Mouse (Mus musculus) CD8-positive naive resting alpha-beta T cell, adult 2 months (primary cell): ENCODE data around the gene Gm5148.

Source experiments
- DNase-seq, 2 experiments: peaks; one replicate each; pipeline ENCODE4 v3.0.0; 2022; ENCODE audit warnings: low read depth in 2 of 2, low spot score in 2 of 2

Gene Gm5148

DNA sequence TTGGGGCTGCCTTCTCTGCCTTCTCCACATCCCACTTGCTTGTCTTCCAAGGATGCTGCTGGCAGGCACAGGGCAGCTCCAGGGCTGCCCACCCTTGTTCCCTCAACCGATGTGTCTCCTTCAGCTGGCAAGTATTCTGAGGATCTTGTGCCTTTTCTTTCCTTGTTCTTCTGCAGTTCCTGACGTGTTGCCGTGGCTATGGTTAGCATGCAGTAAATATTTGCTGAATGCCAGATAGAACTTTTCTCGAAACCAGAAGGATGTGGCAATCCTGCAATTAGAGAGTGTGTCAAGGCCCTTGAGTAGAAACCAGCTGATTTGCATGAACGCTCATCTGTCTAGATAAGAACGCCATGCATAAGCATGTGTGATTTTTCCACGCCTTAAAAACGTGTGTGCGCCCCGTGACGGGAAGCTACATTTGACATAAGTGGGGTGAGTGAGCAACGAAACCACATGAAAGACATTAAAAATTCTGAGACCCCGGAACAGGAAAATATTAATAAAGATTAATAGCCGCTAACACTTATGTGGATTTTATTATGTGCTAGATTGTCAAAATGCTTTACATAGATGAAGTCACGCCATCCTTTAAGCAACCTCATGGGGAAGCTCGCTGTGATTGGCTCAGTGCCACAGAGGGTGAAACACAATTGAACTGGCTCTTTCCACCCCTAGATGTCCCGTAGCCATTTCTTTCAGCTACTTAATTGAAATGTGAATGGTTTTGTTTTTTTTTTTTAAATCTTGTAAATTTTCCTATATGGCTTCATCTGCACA lies 14.1 kb upstream of the Gm5148 start:
- no peak for DNase-seq

DNA sequence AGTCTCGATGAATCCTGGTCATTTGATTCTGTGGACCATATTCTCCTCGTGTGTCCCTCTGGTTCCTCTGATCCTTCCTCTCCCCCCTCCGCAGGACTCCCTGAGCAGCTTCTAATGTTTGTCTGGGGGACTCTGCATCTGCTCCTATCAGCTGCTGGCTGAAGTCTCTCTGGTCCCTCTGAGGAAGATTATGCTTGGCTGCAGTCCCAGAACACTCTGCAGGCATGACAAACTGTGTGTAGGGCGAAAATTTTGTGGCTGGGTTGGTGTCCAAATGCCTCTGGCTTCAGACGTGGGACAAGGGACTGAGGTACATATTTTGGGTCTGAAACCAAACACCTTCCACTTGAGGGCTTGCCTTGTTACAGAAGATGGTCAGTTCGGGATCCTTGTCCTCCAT lies 13.1 kb upstream of the Gm5148 start:
- no peak for DNase-seq

DNA sequence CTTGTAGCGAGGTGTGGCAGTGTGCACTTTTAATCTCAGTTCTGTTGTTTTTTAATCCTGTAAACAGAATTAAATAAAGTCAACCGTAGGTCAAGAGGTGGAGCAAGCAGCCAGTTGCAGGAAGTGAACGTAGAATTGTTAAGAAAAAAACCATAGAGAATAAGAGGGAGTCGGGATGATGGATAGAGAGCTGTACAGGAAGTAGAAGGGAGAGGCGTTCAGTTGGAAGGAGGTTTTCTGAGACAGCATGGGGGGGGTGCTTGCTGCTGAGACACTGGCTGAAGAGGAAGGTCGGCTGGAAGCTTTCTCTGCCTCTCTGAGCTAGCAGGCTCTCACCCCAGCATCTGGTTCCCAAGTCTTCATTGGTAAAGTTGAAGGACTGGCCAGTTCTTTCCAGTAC lies 10.9 kb upstream of the Gm5148 start:
- no peak for DNase-seq

DNA sequence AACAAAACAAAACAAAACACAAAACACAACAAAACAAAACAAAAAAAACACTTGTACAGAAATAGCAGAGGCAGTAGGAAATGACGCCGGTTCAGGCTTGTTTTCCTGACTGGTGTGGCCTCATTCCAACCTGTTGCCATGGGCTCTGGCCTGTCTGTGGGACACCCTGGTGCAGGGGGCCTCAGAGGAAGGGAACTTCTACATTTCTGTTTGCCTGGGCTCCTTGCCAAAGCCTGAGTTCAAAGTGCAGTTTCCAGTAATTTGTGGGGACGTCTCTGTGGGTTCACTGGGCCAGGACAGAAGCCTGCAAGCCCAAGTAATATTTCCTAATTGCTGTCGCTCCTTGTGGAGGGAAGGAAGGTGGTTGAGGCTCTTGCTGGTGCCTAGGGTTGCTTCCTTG lies 4.9 kb upstream of the Gm5148 start:
- no peak for DNase-seq

DNA sequence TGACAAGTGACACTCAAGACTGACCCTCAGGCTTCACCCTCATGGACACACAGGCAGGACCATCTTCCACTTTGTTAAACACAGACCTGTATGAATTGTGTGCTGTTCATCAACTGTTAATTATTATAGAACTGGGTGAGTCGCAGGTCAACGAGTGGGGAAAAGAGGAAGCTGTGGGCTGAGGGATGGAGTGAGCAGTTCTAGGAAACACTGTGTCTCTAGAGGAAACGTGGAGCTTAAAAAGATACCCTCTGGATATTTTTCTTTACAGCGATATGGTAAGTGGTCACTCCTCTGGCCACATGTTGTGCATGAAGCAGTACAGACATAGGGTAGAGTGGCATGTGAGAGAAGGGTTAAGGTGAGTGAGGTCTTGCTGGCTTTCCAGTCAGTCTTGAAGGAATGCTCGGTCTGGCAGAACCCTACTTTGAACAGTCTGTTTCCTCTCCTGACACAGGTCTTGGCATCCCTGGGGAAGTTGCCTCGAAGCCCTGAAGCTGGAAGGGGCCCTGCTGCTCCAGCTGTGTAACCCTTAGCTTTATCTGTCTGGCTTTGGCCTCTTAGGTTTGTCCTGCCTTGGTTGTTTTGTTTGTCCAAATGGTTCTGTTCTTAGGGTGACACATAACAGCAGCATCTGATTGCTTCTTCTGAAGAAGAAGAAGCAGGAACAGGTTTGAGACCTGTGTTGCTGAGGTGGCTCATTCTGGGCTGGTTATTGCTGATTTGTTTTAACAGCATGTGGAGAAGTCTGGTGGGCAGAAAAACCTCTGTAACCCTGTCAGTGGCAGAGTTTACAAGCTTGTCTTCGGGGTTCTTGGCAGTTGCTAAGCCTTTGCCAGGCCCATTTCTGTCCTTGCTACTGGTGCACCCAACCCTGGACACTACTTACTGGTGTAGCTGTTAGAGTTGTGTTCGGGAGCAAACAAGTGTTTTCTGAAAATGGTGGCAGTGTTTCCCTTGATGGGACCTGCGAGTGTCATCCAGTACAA lies 4.1 kb upstream of the Gm5148 start:
- no peak for DNase-seq

DNA sequence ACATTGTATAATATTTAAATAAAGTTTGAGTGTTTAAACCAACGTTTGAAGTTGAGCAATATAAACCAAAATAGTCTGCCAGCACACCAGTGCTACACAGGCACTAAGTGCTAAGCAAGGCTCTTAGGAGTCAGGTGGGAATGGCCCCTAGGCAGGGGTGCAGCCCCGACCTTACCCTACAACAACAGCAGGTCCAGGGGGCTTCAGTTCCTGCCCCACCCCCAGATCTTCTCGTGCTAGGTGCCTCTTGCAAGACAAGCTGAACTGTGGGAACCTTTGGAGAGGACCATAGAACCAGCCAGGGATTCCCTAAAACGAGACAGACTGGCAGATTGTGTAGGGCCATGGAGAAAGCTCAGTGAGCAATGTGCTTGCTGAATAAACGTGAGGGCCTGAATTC lies 3.1 kb upstream of the Gm5148 start:
- DNase-seq: no peak

DNA sequence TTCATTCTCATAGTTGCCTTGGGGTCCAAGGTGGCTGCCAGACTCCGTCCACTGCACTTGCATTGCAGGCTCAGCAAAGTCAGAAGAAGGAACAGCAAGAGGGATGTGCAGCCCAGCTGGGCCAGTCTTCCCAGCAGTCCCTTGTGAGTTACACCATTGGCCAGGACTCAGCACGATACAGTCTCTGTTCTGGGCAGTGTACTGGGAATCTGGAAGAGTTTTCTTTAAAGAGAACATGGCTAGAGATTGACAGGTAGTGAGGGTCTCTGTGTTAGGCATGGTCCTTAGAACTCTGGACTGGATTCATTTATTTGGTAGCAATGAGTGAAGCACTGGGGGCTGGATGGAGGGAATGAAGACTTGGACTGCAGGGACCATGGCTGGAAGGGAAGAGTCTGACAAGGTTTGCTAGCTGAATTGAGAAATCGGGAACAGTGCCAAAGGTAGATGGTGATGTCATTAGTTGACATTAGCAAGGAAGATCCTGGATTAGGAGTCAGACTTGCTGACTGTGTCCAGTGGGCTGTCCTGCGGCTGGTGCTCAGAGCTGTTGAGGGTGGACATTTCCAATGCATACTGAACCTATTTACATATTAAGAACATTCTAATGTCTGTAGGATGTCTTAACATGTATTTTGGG lies 2.3 kb upstream of the Gm5148 start:
- no peak for DNase-seq

DNA sequence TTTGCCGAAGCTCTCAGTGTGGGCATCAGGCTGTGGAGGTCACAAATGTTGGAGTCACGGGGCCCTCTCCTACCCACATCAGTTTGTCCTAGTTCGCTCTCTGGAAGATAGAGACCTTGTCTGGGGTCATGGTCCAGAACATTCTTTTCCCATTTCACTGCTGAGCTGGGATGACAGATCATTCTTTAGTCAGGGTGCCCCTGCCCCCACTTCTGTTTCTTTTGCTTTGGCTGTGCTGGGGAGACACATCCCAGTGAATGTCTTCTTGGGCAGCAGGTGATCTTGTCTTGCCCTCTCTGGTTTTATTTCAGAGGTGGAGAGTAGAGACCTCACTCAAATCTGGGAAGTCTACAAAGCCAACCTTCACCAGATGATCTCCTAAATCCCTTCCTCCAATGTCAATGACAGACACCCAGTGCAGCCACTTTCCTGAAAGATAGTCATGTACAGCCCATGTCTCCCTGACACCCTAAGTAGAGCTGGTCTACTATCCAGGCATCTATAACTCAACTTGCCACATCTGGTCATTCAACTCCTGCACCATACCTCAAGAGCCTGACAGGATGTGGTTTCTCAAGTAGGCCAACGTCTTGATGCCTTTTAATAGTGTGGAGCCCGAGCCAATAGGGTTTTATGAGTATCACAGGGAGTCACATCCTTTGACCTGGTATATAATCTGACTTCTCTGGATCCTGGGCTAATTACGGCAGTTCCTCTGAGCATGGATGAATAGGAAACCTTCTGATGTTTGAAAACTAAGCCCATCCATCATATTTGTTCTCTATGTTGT lies 851 bp upstream of the Gm5148 start:
- no peak for DNase-seq

DNA sequence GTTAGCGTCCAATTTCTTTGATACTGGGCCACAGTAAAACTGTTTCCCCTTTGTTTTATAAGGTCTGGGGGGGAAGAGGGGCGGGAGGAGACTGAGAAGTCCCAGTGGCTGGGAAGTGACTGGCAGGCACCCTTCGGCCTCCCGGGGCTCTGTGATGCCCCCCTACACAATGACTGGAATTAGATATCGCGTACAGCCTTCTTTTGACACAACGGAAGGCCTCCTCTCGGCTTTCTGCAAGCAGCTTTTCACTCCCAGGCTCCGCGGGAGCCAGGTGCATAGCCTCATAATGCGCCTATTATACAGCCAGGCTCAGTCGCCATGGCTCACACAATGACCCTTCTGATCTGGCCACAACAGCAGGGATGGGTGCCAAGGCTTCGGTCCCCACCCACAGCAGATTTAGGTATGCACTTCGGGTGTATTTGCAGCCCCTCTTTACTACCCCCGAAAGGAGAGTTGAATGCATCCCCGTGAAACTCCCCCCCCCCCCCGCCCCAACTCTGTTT lies 574 bp downstream of the Gm5148 start:
- DNase-seq: no peak

DNA sequence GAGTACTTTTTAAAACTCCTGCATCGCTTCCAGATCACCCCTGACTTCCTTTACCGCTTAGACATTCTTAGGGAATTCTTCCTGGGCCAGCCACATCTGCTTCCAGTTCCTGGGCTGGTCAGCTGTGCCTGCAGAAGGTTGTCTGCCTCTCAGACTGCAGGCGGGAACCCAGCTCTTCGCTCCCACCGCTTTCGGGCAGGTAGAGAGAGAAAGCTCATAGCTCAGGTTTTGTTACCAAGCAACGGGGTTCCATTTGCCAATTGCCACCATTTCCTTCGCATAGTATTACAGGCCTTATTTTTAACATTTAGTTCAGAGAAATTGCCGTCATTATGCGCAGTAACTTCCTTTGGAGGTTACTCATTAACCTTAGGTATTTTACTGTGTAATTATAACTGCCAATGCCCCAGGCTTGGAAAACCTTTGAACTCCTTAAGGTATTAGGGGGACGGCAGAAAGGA lies 1.2 kb downstream of the Gm5148 start:
- DNase-seq: no peak

DNA sequence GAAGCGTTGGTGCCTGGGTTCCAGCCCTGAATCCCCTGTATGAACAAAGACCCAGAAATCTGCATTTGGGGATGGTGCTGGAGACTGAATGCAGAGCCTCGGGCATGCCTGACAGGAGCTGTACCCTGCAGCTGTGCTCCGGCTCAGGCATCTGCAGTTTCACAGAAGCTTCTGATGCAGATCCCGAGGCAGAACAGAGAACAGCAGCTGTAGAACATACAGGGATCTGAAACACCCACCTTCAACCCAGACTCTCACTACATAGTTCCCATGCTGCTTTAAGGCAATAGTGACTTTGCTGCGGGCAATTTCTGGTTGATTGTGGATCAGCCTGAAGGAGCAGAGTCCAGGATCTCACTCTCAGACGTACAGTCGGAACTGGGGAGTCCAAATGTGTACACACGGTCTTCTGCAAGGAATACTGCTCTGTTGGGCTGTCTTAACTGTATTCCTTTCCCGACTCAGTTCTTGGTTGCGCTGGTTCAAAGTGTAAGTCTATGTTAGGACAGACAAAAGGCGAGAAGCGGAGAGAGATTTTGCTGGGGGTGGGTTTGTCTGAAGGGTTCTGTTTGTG lies 1.7 kb downstream of the Gm5148 start:
- no peak for DNase-seq

DNA sequence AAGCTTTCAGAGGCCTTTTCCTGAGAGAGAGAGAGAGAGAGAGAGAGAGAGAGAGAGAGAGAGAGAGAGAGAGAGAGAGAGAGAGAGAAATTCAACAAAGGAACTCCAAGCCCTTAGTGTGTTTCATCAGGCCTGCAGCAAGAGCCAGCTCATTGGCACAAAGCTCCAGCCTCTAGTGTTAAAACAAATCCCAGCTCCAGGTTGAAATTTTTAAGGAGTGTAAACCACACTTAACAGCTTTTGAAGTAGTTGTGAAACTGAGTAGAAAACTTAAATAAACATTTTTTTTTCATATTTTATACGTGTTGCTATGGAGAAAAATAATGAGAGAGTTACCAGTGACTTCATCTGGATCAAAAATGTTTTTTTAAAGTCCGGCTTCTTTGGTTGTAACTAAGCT lies 7.3 kb downstream of the Gm5148 start:
- no peak for DNase-seq

DNA sequence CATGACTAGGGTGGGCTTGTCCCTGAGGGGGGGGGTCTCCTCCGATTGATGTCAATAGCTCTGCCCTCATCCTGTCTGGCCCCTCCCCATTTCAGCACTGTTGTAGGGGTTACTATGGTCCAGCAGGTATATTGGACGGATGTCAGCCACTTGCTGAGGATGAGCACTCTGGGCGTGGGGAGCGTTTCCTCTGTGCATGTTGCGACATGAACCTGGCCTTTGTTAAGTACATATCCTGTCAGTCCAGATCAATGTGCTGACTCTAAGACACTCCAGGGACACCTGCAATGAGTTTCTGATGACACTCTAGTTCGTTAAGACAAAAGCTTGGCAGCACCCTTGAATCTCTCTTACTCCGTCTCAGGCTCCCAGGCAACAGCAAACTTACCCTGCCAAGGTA lies 8.6 kb downstream of the Gm5148 start:
- no peak for DNase-seq

DNA sequence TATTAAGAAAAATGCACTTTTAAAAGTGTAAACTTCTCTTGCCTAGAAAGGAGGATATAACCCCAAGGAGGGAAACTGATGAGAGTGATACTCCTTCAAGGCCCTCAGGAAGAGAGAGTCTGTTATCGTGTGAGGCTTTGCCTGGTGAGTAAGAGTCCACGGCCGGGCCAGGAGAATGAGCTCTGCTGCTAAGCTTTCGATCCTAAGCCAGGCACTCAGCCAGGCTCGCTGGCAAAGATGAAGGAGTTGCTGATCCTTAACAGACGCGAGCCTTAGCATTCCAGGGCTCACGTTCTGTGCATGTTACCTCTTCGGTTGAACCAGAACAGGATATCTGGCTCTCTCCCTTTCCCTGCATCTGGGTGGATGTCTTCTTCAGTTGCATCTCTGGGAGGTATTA lies 11.8 kb downstream of the Gm5148 start:
- no peak for DNase-seq

DNA sequence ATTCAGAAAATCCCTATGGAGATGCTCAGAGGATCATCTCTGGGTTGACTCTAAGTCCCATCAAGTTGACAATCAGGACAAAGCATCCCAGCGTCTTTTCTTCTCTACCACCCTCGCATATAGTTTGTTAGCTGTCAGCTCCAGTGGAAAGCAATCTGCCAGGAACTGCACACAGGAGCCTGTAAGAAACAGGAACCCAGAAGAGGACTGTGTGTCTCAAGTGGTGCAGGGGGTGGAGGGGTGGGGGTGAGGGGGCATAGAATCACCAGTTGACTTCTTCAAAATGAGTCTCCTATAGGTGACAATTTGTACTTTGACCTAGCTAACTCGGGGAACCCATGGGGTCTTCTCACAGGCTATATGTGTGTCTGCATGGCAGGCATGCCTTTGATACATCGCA lies 12.7 kb downstream of the Gm5148 start:
- no peak for DNase-seq

DNA sequence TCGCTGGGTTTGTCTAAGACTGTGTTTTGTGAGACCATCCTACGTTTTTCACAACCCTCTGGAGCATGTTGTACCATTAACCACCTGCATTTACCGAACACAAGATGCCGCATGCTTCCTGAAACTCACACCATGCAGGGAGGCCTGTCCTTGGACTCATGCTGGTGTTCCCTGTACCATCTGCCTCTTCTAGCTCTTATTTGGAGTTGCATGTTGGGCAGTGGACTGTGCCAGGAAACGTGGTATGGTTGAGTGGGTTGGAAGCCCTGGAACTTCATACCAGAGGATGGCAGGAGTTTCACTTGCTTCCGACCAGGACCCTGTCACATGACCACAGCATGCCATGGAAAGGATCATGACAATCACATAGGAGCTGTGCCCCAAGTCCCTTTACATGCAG lies 16.5 kb downstream of the Gm5148 start:
- DNase-seq: no peak

DNA sequence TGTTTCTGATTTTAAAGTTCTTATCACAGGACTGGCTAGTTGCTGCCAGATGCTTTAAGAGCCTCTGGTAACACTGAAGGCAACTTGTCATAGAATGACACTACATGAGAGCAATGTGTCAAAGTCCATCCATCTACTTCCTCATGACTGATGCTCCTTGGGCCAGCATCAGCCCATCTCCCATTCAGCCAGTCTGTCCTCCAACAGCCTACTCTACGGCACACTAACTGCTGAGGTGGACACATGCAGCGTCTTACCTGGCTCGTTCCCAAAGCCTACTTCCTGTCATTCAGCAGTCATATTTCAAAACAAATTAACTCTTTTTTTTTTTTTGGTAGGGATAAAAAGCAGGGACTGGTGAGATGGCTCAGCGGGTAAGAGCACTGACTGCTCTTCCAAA lies 17.9 kb downstream of the Gm5148 start:
- DNase-seq: no peak

DNA sequence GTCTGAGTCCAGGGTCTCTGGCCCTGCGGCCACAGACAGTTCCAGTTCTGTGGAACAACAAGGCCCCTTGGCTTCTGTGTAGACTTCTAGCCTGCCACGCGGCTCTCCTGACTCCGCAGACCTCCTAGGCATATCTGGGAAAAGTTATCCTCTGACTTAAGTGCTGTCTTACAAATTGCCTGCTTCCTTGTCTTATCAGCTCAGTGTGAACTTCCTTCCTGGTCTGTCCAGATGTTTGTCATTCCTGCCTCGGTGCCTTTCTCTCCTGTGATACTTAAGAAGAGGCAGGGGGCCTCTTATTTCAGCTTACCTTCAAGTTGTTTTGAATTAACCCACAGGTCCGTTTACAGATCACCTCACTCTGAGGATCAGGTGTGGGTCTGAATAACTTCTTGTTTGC lies 18.9 kb downstream of the Gm5148 start:
- no peak for DNase-seq

DNA sequence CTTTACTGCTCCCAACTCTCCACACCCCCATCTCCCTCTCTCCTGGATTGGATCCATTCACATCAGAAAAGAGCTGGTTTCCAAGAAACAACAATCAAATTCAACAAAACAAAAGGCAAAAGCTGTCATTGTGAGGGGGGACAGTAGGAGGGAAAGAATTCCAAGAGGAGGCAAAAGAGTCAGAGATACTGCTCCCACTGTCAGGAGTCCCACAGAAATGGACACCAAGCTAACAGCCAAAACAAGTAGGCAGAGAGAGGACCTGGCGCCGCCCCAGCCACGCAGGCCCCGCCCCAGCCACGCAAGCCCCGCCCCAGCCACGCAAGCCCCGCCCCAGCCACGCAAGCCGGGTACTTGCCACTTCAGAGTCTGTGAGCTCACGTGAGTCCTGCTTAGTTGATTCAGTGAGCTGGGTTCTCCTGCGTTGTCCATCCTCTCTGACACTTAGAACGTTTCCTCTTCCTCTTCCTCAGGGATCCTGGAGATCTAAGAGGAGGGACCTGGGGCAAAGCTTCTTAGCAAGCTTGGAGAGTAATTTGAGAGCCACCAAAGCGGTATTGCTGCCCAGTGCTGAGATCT lies 19.5 kb downstream of the Gm5148 start:
- no peak for DNase-seq

DNA sequence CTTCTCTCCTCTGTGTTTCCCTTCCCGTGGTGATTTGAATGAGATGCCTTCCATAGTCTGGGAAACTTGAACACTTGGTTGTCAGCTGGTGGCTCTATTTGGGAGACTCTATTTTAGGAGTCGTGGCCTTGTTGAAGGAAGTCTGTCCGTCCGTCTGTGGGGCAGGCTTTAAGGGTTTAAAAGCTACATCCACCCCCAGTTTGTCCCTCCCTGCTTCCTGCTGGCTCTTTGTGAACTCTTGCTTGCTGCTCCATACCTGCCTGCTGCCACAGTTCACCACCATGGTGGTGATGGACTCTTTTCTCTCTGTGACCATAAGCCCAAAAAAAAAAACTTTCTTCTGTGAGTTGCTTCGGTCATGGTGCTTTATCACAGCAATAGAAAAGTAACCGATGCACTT lies 21.2 kb downstream of the Gm5148 start:
- DNase-seq: no peak
